Mouse (Mus musculus) heart, embryonic 15.5 days (tissue): ENCODE data around the gene Prkaca. TPM values are rescaled to one million over a fixed set of nuclear protein-coding genes. Genes with fewer than 3 reads are reported as not detected.
A peak's percentile ranks its signal among the peaks of the same experiment; 100 is the strongest.

Experiments used
- ATAC-seq: fragments of 200-750 bp; cut with Nextera tagmentation; replicated peaks from 2 replicates; pipeline ENCODE4 v1.8.0; 2017; ENCODE audit warnings: low read depth, moderate TSS enrichment; ENCODE audit not compliant: insufficient number of reproducible peaks, insufficient read depth, low FRiP score
- H3K27ac ChIP-seq: fragments of 300-500 bp; sonication (generic); 2 replicates; pipeline ENCODE4 v1.5.1; 2015; ENCODE audit warnings: mild to moderate bottlenecking, inconsistent platforms
- H3K27me3 ChIP-seq: fragments of 300-500 bp; sonication (generic); 2 replicates; pipeline ENCODE4 v1.6.1; 2015; ENCODE audit warnings: inconsistent platforms
- H3K36me3 ChIP-seq: fragments of 300-500 bp; sonication (generic); 2 replicates; pipeline ENCODE4 v1.6.1; 2015; ENCODE audit warnings: mild to moderate bottlenecking, inconsistent platforms
- H3K4me1 ChIP-seq: fragments of 300-500 bp; sonication (generic); replicated peaks from 2 replicates; pipeline ENCODE4 v1.6.1; 2015; ENCODE audit warnings: inconsistent platforms
- H3K4me2 ChIP-seq: fragments of 300-500 bp; sonication (generic); 2 replicates; pipeline ENCODE4 v1.6.1; 2015; ENCODE audit warnings: inconsistent platforms, mild to moderate bottlenecking, moderate library complexity
- H3K4me3 ChIP-seq: fragments of 300-500 bp; sonication (generic); 2 replicates; pipeline ENCODE4 v1.5.1; 2015; ENCODE audit warnings: mild to moderate bottlenecking, inconsistent platforms
- H3K9ac ChIP-seq: fragments of 300-500 bp; sonication (generic); 2 replicates; pipeline ENCODE4 v1.6.1; 2015; ENCODE audit warnings: mild to moderate bottlenecking, inconsistent platforms
- H3K9me3 ChIP-seq: fragments of 300-500 bp; sonication (generic); replicated peaks from 2 replicates; pipeline ENCODE4 v1.6.1; 2016; ENCODE audit warnings: inconsistent platforms
- WGBS: fragments of 180-500 bp; shearing (Covaris S2); methylation state at CpG from one replicate; pipeline ENCODE4 v1.1.7; 2015; ENCODE audit warnings: mixed read lengths; 5-methylcytosine and 5-hydroxymethylcytosine counted together
- polyA plus RNA-seq: library from polyadenylated mRNA; unstranded; fragments of >200 nt; fragmentation: Nextera tagmentation; extraction: Ambion mirVana; gene quantifications from 2 replicates; pipeline ENCODE4 v1.2.1, GENCODE M21; 2015

The Prkaca gene
- polyA plus RNA-seq, 1 experiment from 2014 or later: 260 TPM

- Histone ChIP-seq H3K9me3 (no peaks in the 10 kb centered on the region), H3K4me2 (no peak overlapping the region), H3K27ac (no peak overlapping the region), H3K4me3 (no peak overlapping the region), H3K27me3 (no peaks in the 10 kb centered on the region), H3K4me1 (peaks cover 16% of the 10 kb centered on the region), H3K36me3 (peaks cover 50% of the 10 kb centered on the region), H3K9ac (no peak overlapping the region)
- ATAC-seq: no peak
- 87% methylated on average over 3 of the region's 3 CpGs for WGBS
Measured at GRCm38 (mm10) chr8:83994030-83994429, 21.2 kb downstream of the Prkaca start.

GRCm38 (mm10) chr8:83995973-83996372, 23.2 kb downstream of the Prkaca start:
- peak overlapping the region; percentile 88 for H3K4me2 ChIP-seq
- peak overlapping the region; percentile 84 for H3K4me3 ChIP-seq
- WGBS: 25% methylated on average over 12 of the region's 12 CpGs
- H3K27me3 ChIP-seq: no peaks in the 10 kb centered on the region
- peaks cover 33% of the 10 kb centered on the region for H3K36me3 ChIP-seq
- peak overlapping the region; percentile 89 for H3K9ac ChIP-seq
- peaks cover 25% of the 10 kb centered on the region for H3K4me1 ChIP-seq
- H3K9me3 ChIP-seq: no peaks in the 10 kb centered on the region
- peak overlapping the region; percentile 93 for H3K27ac ChIP-seq
- no peak for ATAC-seq

GRCm38 (mm10) chr8:83996567-83997505, 24.0 kb downstream of the Prkaca start:
- Histone ChIP-seq H3K4me2 (peak overlapping the region; percentile 88), H3K27ac (peak overlapping the region; percentile 93), H3K9ac (peak overlapping the region; percentile 89), H3K27me3 (no peaks in the 10 kb centered on the region), H3K4me3 (peak overlapping the region; percentile 84), H3K9me3 (no peaks in the 10 kb centered on the region), H3K4me1 (peaks cover 33% of the 10 kb centered on the region), H3K36me3 (peaks cover 24% of the 10 kb centered on the region)
- peak; percentile 85 for ATAC-seq
- WGBS: under 1% methylated on average over 57 of the region's 103 CpGs

GRCm38 (mm10) chr8:83997511-83998141, 24.8 kb downstream of the Prkaca start, which contains the start of gene Samd1:
Gene Samd1, plus strand, starts transcription at chr8:83997672.
- peak within 1 kb of the TSS; percentile 89 for H3K9ac ChIP-seq
- peaks cover 17% of the 10 kb centered on the region for H3K36me3 ChIP-seq
- H3K27ac ChIP-seq: peak within 1 kb of the TSS; percentile 93
- H3K9me3 ChIP-seq: no peaks in the 10 kb centered on the region
- H3K27me3 ChIP-seq: no peaks in the 10 kb centered on the region
- peaks cover 34% of the 10 kb centered on the region for H3K4me1 ChIP-seq
- peak within 1 kb of the TSS; percentile 88 for H3K4me2 ChIP-seq
- H3K4me3 ChIP-seq: peak within 1 kb of the TSS; percentile 85
- ATAC-seq: 0 out of 2 replicates have a peak, but pooled peaks have one; percentile 15
- 1% methylated on average over 32 of the region's 112 CpGs for WGBS

GRCm38 (mm10) chr8:83998231-83999056, 25.7 kb downstream of the Prkaca start:
- no peak; the same call in 1 of the 2 replicates for ATAC-seq
- peaks cover 15% of the 10 kb centered on the region for H3K36me3 ChIP-seq
- H3K27me3 ChIP-seq: no peaks in the 10 kb centered on the region

GRCm38 (mm10) chr8:83999057-83999705, 26.4 kb downstream of the Prkaca start:
- 64% methylated on average over 16 of the region's 16 CpGs for WGBS
- no peak for ATAC-seq
- H3K9me3 ChIP-seq: no peaks in the 10 kb centered on the region
- H3K4me3 ChIP-seq: peak overlapping the region; percentile 85
- peaks cover 10% of the 10 kb centered on the region for H3K36me3 ChIP-seq
- H3K27me3 ChIP-seq: no peaks in the 10 kb centered on the region
- peak overlapping the region; percentile 87; the same call in 1 of the 2 replicates for H3K27ac ChIP-seq
- peak overlapping the region; percentile 76 for H3K9ac ChIP-seq
- peak overlapping the region; percentile 88 for H3K4me2 ChIP-seq
- H3K4me1 ChIP-seq: peaks cover 49% of the 10 kb centered on the region

More at GRCm38 (mm10) chr8:83998231-83999056, 25.7 kb downstream of the Prkaca start:
- Histone ChIP-seq H3K9me3 (no peaks in the 10 kb centered on the region), H3K4me3 (peak overlapping the region; percentile 85), H3K4me2 (peak overlapping the region; percentile 88), H3K4me1 (peaks cover 42% of the 10 kb centered on the region), H3K27ac (peak overlapping the region; percentile 87), H3K9ac (peak overlapping the region; percentile 76)
- WGBS: 1% methylated on average over 78 of the region's 92 CpGs

GRCm38 (mm10) chr8:83999825-84000224, 27.0 kb downstream of the Prkaca start:
- Histone ChIP-seq H3K9me3 (no peaks in the 10 kb centered on the region), H3K4me1 (peaks cover 52% of the 10 kb centered on the region), H3K36me3 (peaks cover 4% of the 10 kb centered on the region), H3K27ac (no peak overlapping the region), H3K9ac (no peak overlapping the region), H3K27me3 (no peaks in the 10 kb centered on the region), H3K4me3 (no peak overlapping the region), H3K4me2 (no peak overlapping the region)
- WGBS: 90% methylated on average over 2 of the region's 2 CpGs
- ATAC-seq: no peak

- no peak within 1 kb of the TSS for H3K27ac ChIP-seq
- no peaks in the 10 kb centered on the region; the same call in none of the 2 replicates for H3K36me3 ChIP-seq
- no peaks in the 10 kb centered on the region for H3K27me3 ChIP-seq
- ATAC-seq: no peak
- no peak within 1 kb of the TSS for H3K9ac ChIP-seq
- H3K4me3 ChIP-seq: peak within 1 kb of the TSS; percentile 6; the same call in 1 of the 2 replicates
- H3K9me3 ChIP-seq: no peaks in the 10 kb centered on the region
- WGBS: 45% methylated on average over 61 of the region's 61 CpGs
- H3K4me2 ChIP-seq: peak within 1 kb of the TSS; percentile 14
- peaks cover 49% of the 10 kb centered on the region for H3K4me1 ChIP-seq
Measured at GRCm38 (mm10) chr8:84001281-84002000, 28.6 kb downstream of the Prkaca start, which contains the start of gene 1700067K01Rik. Gene 1700067K01Rik, plus strand, starts transcription at chr8:84001502.

- no peak overlapping the region for H3K27ac ChIP-seq
- 69% methylated on average over 12 of the region's 12 CpGs for WGBS
- H3K4me3 ChIP-seq: no peak overlapping the region
- H3K9ac ChIP-seq: no peak overlapping the region
- H3K9me3 ChIP-seq: no peaks in the 10 kb centered on the region
- H3K36me3 ChIP-seq: no peaks in the 10 kb centered on the region; the same call in none of the 2 replicates
- peaks cover 47% of the 10 kb centered on the region for H3K4me1 ChIP-seq
- ATAC-seq: no peak
- no peaks in the 10 kb centered on the region for H3K27me3 ChIP-seq
- H3K4me2 ChIP-seq: no peak overlapping the region
Measured at GRCm38 (mm10) chr8:84002957-84003611, 30.3 kb downstream of the Prkaca start.
